Mouse (Mus musculus) G1E (cell line): Measurements from ENCODE around the gene Prnp. TPM values are rescaled to one million over a fixed set of nuclear protein-coding genes. Genes with fewer than 3 reads are reported as not detected.

ENCODE experiments used
- ATAC-seq: 2 replicates; pipeline ENCODE4 v1.8.0; 2016; ENCODE audit warnings: mild to moderate bottlenecking; ENCODE audit not compliant: insufficient number of reproducible peaks, poor library complexity, low FRiP score, severe bottlenecking; ENCODE audit errors: extremely low read depth
- DNase-seq: peaks from one replicate; pipeline ENCODE4 v3.0.0; 2012; ENCODE audit warnings: low spot score
- H3K27me3 ChIP-seq: 2 replicates; pipeline ENCODE4 v1.6.1; 2012; ENCODE audit warnings: mild to moderate bottlenecking, low read length, inconsistent platforms; ENCODE audit not compliant: insufficient read depth
- H3K36me3 ChIP-seq: replicated peaks from 2 replicates; pipeline ENCODE3; 2012; ENCODE audit warnings: mild to moderate bottlenecking, inconsistent platforms
- H3K4me1 ChIP-seq: 2 replicates; pipeline ENCODE4 v1.6.1; 2012; ENCODE audit warnings: low read depth, low read length, inconsistent platforms, mixed read lengths; ENCODE audit not compliant: insufficient read depth
- H3K4me3 ChIP-seq: 2 replicates; pipeline ENCODE4 v1.5.1; 2012; ENCODE audit warnings: low read depth, mild to moderate bottlenecking, inconsistent platforms, low read length, moderate library complexity, mixed read lengths
- H3K9me3 ChIP-seq: replicated peaks from 2 replicates; pipeline ENCODE4 v1.6.1; 2012; ENCODE audit warnings: inconsistent platforms
- CTCF ChIP-seq: IDR thresholded peaks from 2 replicates; pipeline ENCODE4 v1.5.1; 2012; ENCODE audit warnings: low read depth, low read length, inconsistent platforms, mixed read lengths
- GATA1 ChIP-seq: IDR thresholded peaks from 2 replicates; pipeline ENCODE4 v1.6.1; 2012; ENCODE audit warnings: borderline replicate concordance, low read length, inconsistent platforms, mixed read lengths
- GATA2 ChIP-seq: IDR thresholded peaks from 2 replicates; pipeline ENCODE4 v1.6.1; 2012; ENCODE audit warnings: low read depth, low read length, inconsistent platforms, borderline replicate concordance
- POLR2AphosphoS5 ChIP-seq: IDR thresholded peaks from 2 replicates; pipeline ENCODE4 v1.6.1; 2012; ENCODE audit warnings: low read depth, low read length, inconsistent platforms; ENCODE audit not compliant: insufficient replicate concordance
- TAL1 ChIP-seq: conservative IDR thresholded peaks from 2 replicates; pipeline ENCODE4 v1.6.1; 2012; ENCODE audit warnings: low read depth, low read length, inconsistent platforms, mixed read lengths
- polyA plus RNA-seq: library from polyadenylated mRNA; stranded (reverse); fragments of >175 nt; gene quantifications from 2 replicates; pipeline ENCODE4 v1.2.3, GENCODE M21; 2012
- total RNA-seq, 2 experiments: library from RNA; stranded (forward) in 1 of 2; stranded (reverse) in 1 of 2; fragments of 200-1000 nt in 1 of 2; fragments of >200 nt in 1 of 2; fragmentation: Nextera tagmentation in 1 of 2; gene quantifications; 2 replicates each; pipeline ENCODE4 v1.2.3; 2014 to 2017

Gene Prnp
- total and polyA plus RNA-seq, 3 experiments: 153 to 977 (median 399) TPM

DNA sequence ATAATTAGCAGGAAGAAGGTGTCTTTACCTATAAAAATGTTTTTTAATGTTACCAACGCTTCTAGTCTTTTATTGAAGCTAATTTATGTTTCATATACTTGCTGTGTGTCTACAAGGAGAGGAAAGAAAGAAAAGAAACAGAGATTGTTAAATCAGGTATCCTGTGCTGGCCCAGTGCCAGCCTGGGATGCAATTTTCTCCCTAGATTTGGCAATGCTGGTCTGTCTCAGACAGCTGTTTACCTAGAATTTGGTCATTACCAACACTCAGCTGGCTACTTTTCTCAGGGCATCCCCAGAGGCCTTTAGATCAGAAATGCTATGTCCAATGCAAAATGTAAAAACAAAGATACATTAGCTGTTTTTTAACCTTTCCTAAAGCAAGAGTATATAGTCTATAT is 36.4 kb upstream of the Prnp start:
- TF ChIP-seq CTCF: no peak
- no peak for TF ChIP-seq GATA1
- no peak for TF ChIP-seq POLR2AphosphoS5
- TF ChIP-seq GATA2: no peak
- no peak for TF ChIP-seq TAL1
- ATAC-seq (no peak), DNase-seq (no peak)
- peaks cover 6% of the 10 kb centered on the region for H3K27me3 ChIP-seq
- peaks cover 7% of the 10 kb centered on the region for H3K9me3 ChIP-seq
- H3K4me1 ChIP-seq: peaks cover 30% of the 10 kb centered on the region
- H3K4me3 ChIP-seq: no peak overlapping the region
- H3K36me3 ChIP-seq: no peaks in the 10 kb centered on the region

DNA sequence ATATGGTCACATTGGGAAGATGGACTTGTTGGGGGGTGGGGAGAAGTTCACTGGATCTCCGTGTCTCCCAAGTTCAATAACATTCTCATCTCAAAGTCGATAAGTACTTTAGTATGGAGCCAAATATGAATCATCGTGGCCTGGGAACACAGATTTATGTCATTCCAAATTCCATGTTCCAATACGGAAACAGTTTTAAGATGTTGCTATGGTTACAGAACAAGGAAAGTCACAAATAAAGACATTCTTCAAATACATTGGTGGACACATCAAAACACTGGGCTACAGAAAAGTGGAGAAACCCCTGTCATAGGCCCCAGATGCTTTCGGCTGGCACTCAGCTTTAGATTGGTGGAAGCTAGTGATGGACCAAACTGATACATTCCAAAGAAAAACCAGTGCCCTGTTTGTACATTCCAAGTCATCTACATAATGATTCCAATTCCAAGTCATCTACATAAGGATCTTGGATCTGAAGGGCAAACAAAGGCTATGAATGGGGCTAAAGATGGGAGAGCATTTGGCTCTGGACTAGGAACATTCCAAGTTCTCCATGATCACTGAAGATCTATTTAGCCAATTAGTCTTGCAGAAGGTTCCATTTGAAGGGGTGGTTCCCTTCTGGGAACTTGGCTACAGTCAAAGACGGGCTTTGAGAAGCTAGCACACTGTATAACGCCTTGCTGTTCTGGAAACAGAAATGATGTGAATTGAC is 33.0 kb upstream of the Prnp start:
- H3K9me3 ChIP-seq: peaks cover 4% of the 10 kb centered on the region
- no peaks in the 10 kb centered on the region for H3K36me3 ChIP-seq
- no peak for ATAC-seq
- no peak overlapping the region for H3K4me3 ChIP-seq
- no peak for DNase-seq
- peaks cover 17% of the 10 kb centered on the region for H3K4me1 ChIP-seq
- TF ChIP-seq GATA2 (no peak), TAL1 (no peak), POLR2AphosphoS5 (no peak), CTCF (no peak)
- H3K27me3 ChIP-seq: peaks cover 8% of the 10 kb centered on the region

- Histone ChIP-seq H3K4me3 (no peak overlapping the region), H3K36me3 (no peaks in the 10 kb centered on the region), H3K4me1 (peaks cover 11% of the 10 kb centered on the region; the same call in 1 of the 2 replicates), H3K9me3 (no peaks in the 10 kb centered on the region), H3K27me3 (peaks cover 2% of the 10 kb centered on the region)
- DNase-seq: no peak
- TF ChIP-seq GATA1 (no peak), POLR2AphosphoS5 (no peak), TAL1 (no peak), GATA2 (no peak), CTCF (no peak)
- no peak for ATAC-seq
Observed at GRCm38 (mm10) chr2:131881766-131882165, 28.0 kb upstream of the Prnp start.

- H3K27me3 ChIP-seq: peaks cover 2% of the 10 kb centered on the region
- no peak overlapping the region for H3K4me3 ChIP-seq
- H3K9me3 ChIP-seq: no peaks in the 10 kb centered on the region
- H3K4me1 ChIP-seq: peaks cover 20% of the 10 kb centered on the region
- no peak for ATAC-seq
- DNase-seq: no peak
- TF ChIP-seq GATA2 (no peak), CTCF (no peak), GATA1 (no peak), TAL1 (no peak), POLR2AphosphoS5 (no peak)
- H3K36me3 ChIP-seq: no peaks in the 10 kb centered on the region
Observed at GRCm38 (mm10) chr2:131883136-131883535, 26.6 kb upstream of the Prnp start.

DNA sequence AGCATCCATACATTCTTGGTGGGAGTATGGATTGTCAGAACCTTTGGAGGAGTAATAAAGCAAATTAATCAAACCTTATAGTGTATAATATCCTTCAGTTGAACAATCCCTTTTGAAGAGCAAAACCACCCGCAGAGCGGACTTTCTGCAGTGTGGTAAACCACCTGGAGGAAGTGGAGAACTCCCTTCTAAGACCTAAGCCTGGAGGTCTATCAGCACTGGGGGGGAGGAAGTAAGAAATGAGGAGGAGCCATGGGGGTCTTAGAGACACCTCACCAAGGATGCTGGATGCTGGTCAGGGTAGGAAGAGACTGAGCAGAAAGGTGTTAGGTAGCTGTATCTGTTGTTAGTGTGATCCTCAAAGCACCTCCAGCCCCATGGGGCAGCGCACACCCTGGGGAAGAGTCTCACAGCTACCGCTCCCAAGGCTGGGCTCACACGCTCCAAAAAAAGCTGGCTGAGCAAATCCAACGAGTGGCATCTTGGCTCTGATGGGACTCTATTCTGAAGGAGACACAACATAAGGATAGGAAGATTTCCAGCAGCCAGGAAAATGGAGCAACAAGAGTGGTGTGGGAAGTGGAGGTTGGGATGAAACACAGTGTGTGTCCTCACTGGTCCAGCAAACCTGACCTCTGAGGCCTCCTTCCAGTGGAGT is 23.1 kb upstream of the Prnp start:
- no peak for ATAC-seq
- Histone ChIP-seq H3K4me3 (no peak overlapping the region), H3K27me3 (no peaks in the 10 kb centered on the region; the same call in none of the 2 replicates), H3K36me3 (no peaks in the 10 kb centered on the region), H3K9me3 (no peaks in the 10 kb centered on the region), H3K4me1 (peaks cover 45% of the 10 kb centered on the region)
- no peak for DNase-seq
- TF ChIP-seq POLR2AphosphoS5: no peak
- TF ChIP-seq GATA1: no peak
- TF ChIP-seq TAL1: no peak
- no peak for TF ChIP-seq CTCF
- no peak for TF ChIP-seq GATA2

DNA sequence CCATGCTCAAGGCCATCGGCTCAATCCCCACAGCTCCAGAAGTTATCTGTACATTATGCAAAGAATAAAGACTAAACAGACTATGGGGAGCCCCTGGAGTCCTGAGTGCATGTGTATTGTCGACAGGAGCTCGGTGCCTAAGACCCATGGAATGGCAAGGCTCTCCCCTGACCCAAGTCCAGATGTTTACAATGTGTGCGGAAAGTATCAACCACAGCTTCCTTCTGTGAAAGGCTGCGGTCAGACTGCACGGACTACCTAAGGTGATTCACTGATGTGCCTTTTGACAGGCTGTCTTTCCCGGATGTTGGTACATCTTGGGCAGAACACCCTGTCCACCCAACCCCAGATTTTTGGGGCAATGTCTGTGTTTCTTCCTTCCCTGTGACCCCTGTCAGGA is 21.5 kb upstream of the Prnp start:
- Histone ChIP-seq H3K4me3 (no peak overlapping the region), H3K27me3 (no peaks in the 10 kb centered on the region; the same call in 1 of the 2 replicates), H3K36me3 (no peaks in the 10 kb centered on the region), H3K9me3 (no peaks in the 10 kb centered on the region), H3K4me1 (peaks cover 61% of the 10 kb centered on the region)
- DNase-seq (no peak), ATAC-seq (no peak)
- no peak for TF ChIP-seq CTCF
- TF ChIP-seq TAL1: no peak
- TF ChIP-seq GATA2: no peak
- TF ChIP-seq POLR2AphosphoS5: no peak
